Mouse (Mus musculus) hematopoietic multipotent progenitor cell, adult 10-12 weeks (in vitro differentiated cells): ENCODE measurements around the gene Ssu72. TPM values are rescaled to one million over a fixed set of nuclear protein-coding genes. Genes with fewer than 3 reads are reported as not detected.

Experiments
- polyA plus RNA-seq: library from polyadenylated mRNA; stranded (reverse); fragments of >175 nt; gene quantifications from 2 replicates; pipeline ENCODE4 v1.2.3, GENCODE M21; 2012; ENCODE audit warnings: low replicate concordance

Gene Ssu72
- polyA plus RNA-seq: 37.5 and 73.4 TPM in 2 replicates

GRCm38 (mm10) chr4:155704721-155705591 lies at the start of gene Ssu72:
Gene Ssu72 (plus strand): TSS chr4:155704800.

GRCm38 (mm10) chr4:155668689-155669597 lies 35.7 kb upstream of the Ssu72 start, which contains the start of gene Mib2:
Gene Mib2 (minus strand): TSS chr4:155669198.

GRCm38 (mm10) chr4:155694111-155694481 lies 10.5 kb upstream of the Ssu72 start, which contains the start of gene Fndc10:
Gene Fndc10 (plus strand): TSS chr4:155694342.

GRCm38 (mm10) chr4:155734350-155734941 lies 29.8 kb downstream of the Ssu72 start, which contains the start of gene Tmem240:
Gene Tmem240 (plus strand): TSS chr4:155734800.

GRCm38 (mm10) chr4:155760613-155761355 lies 56.2 kb downstream of the Ssu72 start, which contains the start of gene Atad3a:
Gene Atad3a (minus strand): TSS chr4:155761093.

GRCm38 (mm10) chr4:155774280-155774754 lies 69.7 kb downstream of the Ssu72 start, which contains the start of gene Vwa1:
Gene Vwa1 (minus strand): TSS chr4:155774698.

Other genes starting within 250 kb of the Ssu72 start
- not detected in 2 replicates for gene Tmem52, start 235.7 kb upstream of the Ssu72 start, polyA plus RNA-seq
- 34.3 and 52.5 TPM in 2 replicates for gene Gnb1, start 213.4 kb upstream of the Ssu72 start, polyA plus RNA-seq
- 91.7 and 105 TPM in 2 replicates for gene Nadk, start 142.4 kb upstream of the Ssu72 start, polyA plus RNA-seq
- gene Slc35e2, start 103.4 kb upstream of the Ssu72 start, polyA plus RNA-seq: 2.0 and 2.4 TPM in 2 replicates
- 86.9 and 98.8 TPM in 2 replicates for gene Cdk11b, start 79.9 kb upstream of the Ssu72 start, polyA plus RNA-seq
- gene Gm10563, start 59.4 kb upstream of the Ssu72 start, polyA plus RNA-seq: not detected in 2 replicates
- gene Mmp23, start 51.4 kb upstream of the Ssu72 start, polyA plus RNA-seq: 1.5 and 2.2 TPM in 2 replicates
- 38.8 and 73.8 TPM in 2 replicates for gene Mib2, start 35.6 kb upstream of the Ssu72 start, polyA plus RNA-seq
- gene Fndc10, start 10.5 kb upstream of the Ssu72 start, polyA plus RNA-seq: 9.1 and 13.0 TPM in 2 replicates
- 0.86 and 1.6 TPM in 2 replicates for gene Tmem240, start 30.0 kb downstream of the Ssu72 start, polyA plus RNA-seq
- gene Atad3a, start 56.3 kb downstream of the Ssu72 start, polyA plus RNA-seq: 22.2 and 23.8 TPM in 2 replicates
- 0.28 and 1.3 TPM in 2 replicates for gene Vwa1, start 69.9 kb downstream of the Ssu72 start, polyA plus RNA-seq
- 0.06 TPM in 1 of 2 replicates, not detected in the other for gene Tmem88b, start 81.1 kb downstream of the Ssu72 start, polyA plus RNA-seq
- gene Ankrd65, start 85.6 kb downstream of the Ssu72 start, polyA plus RNA-seq: 0.10 TPM in 1 of 2 replicates, not detected in the other
- 6.3 and 19.8 TPM in 2 replicates for gene Mrpl20, start 98.1 kb downstream of the Ssu72 start, polyA plus RNA-seq
- 56.5 and 59.9 TPM in 2 replicates for gene Ccnl2, start 107.7 kb downstream of the Ssu72 start, polyA plus RNA-seq
- 177 and 209 TPM in 2 replicates for gene Aurkaip1, start 126.5 kb downstream of the Ssu72 start, polyA plus RNA-seq
- 2.6 and 5.3 TPM in 2 replicates for gene Mxra8, start 134.9 kb downstream of the Ssu72 start, polyA plus RNA-seq
- gene Dvl1, start 142.6 kb downstream of the Ssu72 start, polyA plus RNA-seq: 89.3 and 201 TPM in 2 replicates
- 0.25 and 0.37 TPM in 2 replicates for gene Tas1r3, start 158.6 kb downstream of the Ssu72 start, polyA plus RNA-seq
- gene Cptp, start 164.6 kb downstream of the Ssu72 start, polyA plus RNA-seq: 1.6 and 4.5 TPM in 2 replicates
- 13.3 and 23.2 TPM in 2 replicates for gene Ints11, start 164.7 kb downstream of the Ssu72 start, polyA plus RNA-seq
- 79.0 and 302 TPM in 2 replicates for gene Pusl1, start 187.0 kb downstream of the Ssu72 start, polyA plus RNA-seq
- 30.5 and 52.0 TPM in 2 replicates for gene Acap3, start 187.0 kb downstream of the Ssu72 start, polyA plus RNA-seq
- gene Ube2j2, start 239.0 kb downstream of the Ssu72 start, polyA plus RNA-seq: 43.7 and 73.5 TPM in 2 replicates